Mouse (Mus musculus) urinary bladder, postnatal 25 days (tissue): ENCODE measurements at regions not wholly inside any gene's neighbourhood (a gene's known extent, or its start where the extent isn't known, plus 50 kb on each side); places are given as distances from the start of the nearest gene placed in this dataset.

Source experiments
- DNase-seq: peaks from one replicate; pipeline ENCODE4 v3.0.0; 2022; ENCODE audit warnings: low spot score

- no peak for DNase-seq
Observed at GRCm38 (mm10) chr13:100892647-100893071, 59.4 kb upstream of the Slc30a5 start.

GRCm38 (mm10) chr13:100892204-100892603 is 59.0 kb upstream of the Slc30a5 start:
- DNase-seq = peak; percentile 73

- no peak for DNase-seq
Observed at GRCm38 (mm10) chr13:100890457-100890856, 57.2 kb upstream of the Slc30a5 start.

GRCm38 (mm10) chr13:100888481-100888880 is 55.3 kb upstream of the Slc30a5 start:
- no peak for DNase-seq

GRCm38 (mm10) chr13:100883711-100884110 is 50.5 kb upstream of the Slc30a5 start:
- no peak for DNase-seq
